Mouse (Mus musculus) forebrain, embryonic 16.5 days (tissue): ENCODE measurements around the gene Gnat1. TPM values are rescaled to one million over a fixed set of nuclear protein-coding genes. Genes with fewer than 3 reads are reported as not detected.

ENCODE experiments used
- ATAC-seq: fragments of 200-750 bp; cut with Nextera tagmentation; 2 replicates; pipeline ENCODE4 v1.8.0; 2017; ENCODE audit warnings: mild to moderate bottlenecking, moderate library complexity
- H3K27ac ChIP-seq: fragments of 300-500 bp; sonication (generic); 2 replicates; pipeline ENCODE4 v1.5.1; 2014; ENCODE audit warnings: low read length, control low read depth
- H3K27me3 ChIP-seq: fragments of 300-500 bp; sonication (generic); replicated peaks from 2 replicates; pipeline ENCODE4 v1.6.1; 2014; ENCODE audit warnings: low read length; ENCODE audit not compliant: control insufficient read depth, insufficient read depth
- H3K36me3 ChIP-seq: fragments of 300-500 bp; sonication (generic); 2 replicates; pipeline ENCODE4 v1.6.1; 2014; ENCODE audit not compliant: control insufficient read depth, insufficient read depth
- H3K4me1 ChIP-seq: fragments of 300-500 bp; sonication (generic); replicated peaks from 2 replicates; pipeline ENCODE4 v1.6.1; 2014; ENCODE audit warnings: low read length; ENCODE audit not compliant: control insufficient read depth, insufficient read depth
- H3K4me2 ChIP-seq: fragments of 300-500 bp; sonication (generic); 2 replicates; pipeline ENCODE4 v1.6.1; 2014; ENCODE audit warnings: mild to moderate bottlenecking, low read length, control low read depth
- H3K4me3 ChIP-seq: fragments of 300-500 bp; sonication (generic); replicated peaks from 2 replicates; pipeline ENCODE4 v1.5.1; 2014; ENCODE audit warnings: mild to moderate bottlenecking, low read length, control low read depth
- H3K9ac ChIP-seq: fragments of 300-500 bp; sonication (generic); replicated peaks from 2 replicates; pipeline ENCODE4 v1.6.1; 2014; ENCODE audit warnings: low read depth, low read length, control low read depth
- H3K9me3 ChIP-seq: fragments of 300-500 bp; sonication (generic); 2 replicates; pipeline ENCODE4 v1.6.1; 2016; ENCODE audit warnings: low read length; ENCODE audit not compliant: control insufficient read depth
- WGBS: fragments of 180-500 bp; shearing (Covaris S2); extraction: QIAGEN DNeasy Blood & Tissue Kit; methylation state at CpG from one replicate; pipeline ENCODE4 v1.1.7; 2014; 5-methylcytosine and 5-hydroxymethylcytosine counted together
- polyA plus RNA-seq: library from polyadenylated mRNA; unstranded; fragments of >200 nt; fragmentation: Nextera tagmentation; extraction: Ambion mirVana; gene quantifications from 2 replicates; pipeline ENCODE4 v1.2.1, GENCODE M21; 2015

The Gnat1 gene
- polyA plus RNA-seq, 1 experiment from 2014 or later = 1.4 TPM

- Histone ChIP-seq H3K9me3 (no peaks in the 10 kb centered on the region), H3K9ac (no peak overlapping the region), H3K27ac (no peak overlapping the region), H3K4me3 (no peak overlapping the region), H3K4me2 (no peak overlapping the region), H3K27me3 (no peaks in the 10 kb centered on the region), H3K36me3 (peaks cover 5% of the 10 kb centered on the region; the same call in 1 of the 2 replicates), H3K4me1 (peaks cover 48% of the 10 kb centered on the region)
- WGBS = 89% methylated on average over 12 of the region's 12 CpGs
- no peak for ATAC-seq
Observed at GRCm38 (mm10) chr9:107695441-107696105, 16.1 kb upstream of the Gnat1 start.

- 78% methylated on average over 7 of the region's 7 CpGs for WGBS
- no peaks in the 10 kb centered on the region for H3K9me3 ChIP-seq
Observed at GRCm38 (mm10) chr9:107694627-107695026, 15.1 kb upstream of the Gnat1 start.

GRCm38 (mm10) chr9:107693433-107693987 lies 14.0 kb upstream of the Gnat1 start:
- Histone ChIP-seq H3K27me3 (no peaks in the 10 kb centered on the region), H3K4me1 (peaks cover 27% of the 10 kb centered on the region), H3K36me3 (peaks cover 8% of the 10 kb centered on the region; the same call in 1 of the 2 replicates), H3K4me2 (no peak overlapping the region), H3K4me3 (no peak overlapping the region), H3K27ac (no peak overlapping the region), H3K9me3 (no peaks in the 10 kb centered on the region), H3K9ac (no peak overlapping the region)
- no peak for ATAC-seq
- WGBS = 49% methylated on average over 4 of the region's 4 CpGs

More at GRCm38 (mm10) chr9:107694627-107695026, 15.1 kb upstream of the Gnat1 start:
- no peak overlapping the region for H3K4me2 ChIP-seq
- H3K27me3 ChIP-seq = no peaks in the 10 kb centered on the region
- no peak overlapping the region for H3K9ac ChIP-seq
- ATAC-seq = no peak
- H3K36me3 ChIP-seq = peaks cover 5% of the 10 kb centered on the region; the same call in 1 of the 2 replicates
- H3K4me1 ChIP-seq = peaks cover 39% of the 10 kb centered on the region
- H3K27ac ChIP-seq = no peak overlapping the region
- H3K4me3 ChIP-seq = no peak overlapping the region

GRCm38 (mm10) chr9:107692785-107693184 lies 13.3 kb upstream of the Gnat1 start:
- no peaks in the 10 kb centered on the region for H3K27me3 ChIP-seq
- ATAC-seq = no peak
- H3K4me1 ChIP-seq = peaks cover 20% of the 10 kb centered on the region
- no peaks in the 10 kb centered on the region for H3K9me3 ChIP-seq
- no peak overlapping the region for H3K4me2 ChIP-seq
- peaks cover 8% of the 10 kb centered on the region; the same call in 1 of the 2 replicates for H3K36me3 ChIP-seq
- WGBS = 60% methylated on average over 5 of the region's 5 CpGs
- H3K27ac ChIP-seq = no peak overlapping the region
- no peak overlapping the region for H3K4me3 ChIP-seq
- no peak overlapping the region for H3K9ac ChIP-seq

- 82% methylated on average over 8 of the region's 8 CpGs for WGBS
- H3K9ac ChIP-seq = no peak overlapping the region
- no peaks in the 10 kb centered on the region for H3K27me3 ChIP-seq
- H3K27ac ChIP-seq = no peak overlapping the region
- ATAC-seq = no peak
- H3K9me3 ChIP-seq = no peaks in the 10 kb centered on the region
- no peak overlapping the region for H3K4me2 ChIP-seq
- peaks cover 8% of the 10 kb centered on the region for H3K4me1 ChIP-seq
- no peak overlapping the region for H3K4me3 ChIP-seq
- peaks cover 8% of the 10 kb centered on the region; the same call in 1 of the 2 replicates for H3K36me3 ChIP-seq
Observed at GRCm38 (mm10) chr9:107690391-107690790, 10.9 kb upstream of the Gnat1 start.

- Histone ChIP-seq H3K4me2 (no peak overlapping the region), H3K4me1 (peaks cover 8% of the 10 kb centered on the region), H3K36me3 (peaks cover 13% of the 10 kb centered on the region; the same call in 1 of the 2 replicates), H3K4me3 (no peak overlapping the region), H3K27me3 (no peaks in the 10 kb centered on the region), H3K9me3 (no peaks in the 10 kb centered on the region), H3K9ac (no peak overlapping the region), H3K27ac (no peak overlapping the region)
- 78% methylated on average over 7 of the region's 7 CpGs for WGBS
- ATAC-seq = no peak
Observed at GRCm38 (mm10) chr9:107688939-107689338, 9.4 kb upstream of the Gnat1 start.

GRCm38 (mm10) chr9:107688415-107688814 lies 8.9 kb upstream of the Gnat1 start:
- no peak overlapping the region for H3K9ac ChIP-seq
- H3K36me3 ChIP-seq = peaks cover 13% of the 10 kb centered on the region; the same call in 1 of the 2 replicates
- H3K27ac ChIP-seq = no peak overlapping the region
- no peak overlapping the region for H3K4me3 ChIP-seq
- no peaks in the 10 kb centered on the region for H3K9me3 ChIP-seq
- ATAC-seq = no peak
- H3K27me3 ChIP-seq = no peaks in the 10 kb centered on the region
- 93% methylated on average over 5 of the region's 5 CpGs for WGBS
- H3K4me1 ChIP-seq = peaks cover 4% of the 10 kb centered on the region
- no peak overlapping the region for H3K4me2 ChIP-seq

- H3K9me3 ChIP-seq = no peaks in the 10 kb centered on the region
- WGBS = 40% methylated on average over 17 of the region's 17 CpGs
- peaks cover 11% of the 10 kb centered on the region for H3K36me3 ChIP-seq
- no peaks in the 10 kb centered on the region for H3K27me3 ChIP-seq
- no peak overlapping the region for H3K27ac ChIP-seq
- no peaks in the 10 kb centered on the region for H3K4me1 ChIP-seq
- no peak overlapping the region for H3K4me2 ChIP-seq
- ATAC-seq = peak; percentile 79
- H3K9ac ChIP-seq = no peak overlapping the region
- no peak overlapping the region for H3K4me3 ChIP-seq
Observed at GRCm38 (mm10) chr9:107685231-107685981, 5.9 kb upstream of the Gnat1 start.

- H3K27ac ChIP-seq = no peak overlapping the region
- H3K9me3 ChIP-seq = no peaks in the 10 kb centered on the region
- no peak overlapping the region for H3K4me3 ChIP-seq
- WGBS = 85% methylated on average over 20 of the region's 20 CpGs
- H3K4me2 ChIP-seq = no peak overlapping the region
- no peak for ATAC-seq
- peaks cover under 1% of the 10 kb centered on the region for H3K27me3 ChIP-seq
- 0 out of 2 replicates have a peak, but pooled peaks cover 1% of the 10 kb centered on the region for H3K4me1 ChIP-seq
- H3K36me3 ChIP-seq = peaks cover 9% of the 10 kb centered on the region
- no peak overlapping the region for H3K9ac ChIP-seq
Observed at GRCm38 (mm10) chr9:107682405-107682804, 2.9 kb upstream of the Gnat1 start.
